Mouse (Mus musculus): ENCODE data around the gene Exoc7. TPM values are rescaled to one million over a fixed set of nuclear protein-coding genes. Genes with fewer than 3 reads are reported as not detected.

Gene Exoc7
- polyA plus RNA-seq, 1 experiment from 2014 or later, result 42.5 TPM

DNA sequence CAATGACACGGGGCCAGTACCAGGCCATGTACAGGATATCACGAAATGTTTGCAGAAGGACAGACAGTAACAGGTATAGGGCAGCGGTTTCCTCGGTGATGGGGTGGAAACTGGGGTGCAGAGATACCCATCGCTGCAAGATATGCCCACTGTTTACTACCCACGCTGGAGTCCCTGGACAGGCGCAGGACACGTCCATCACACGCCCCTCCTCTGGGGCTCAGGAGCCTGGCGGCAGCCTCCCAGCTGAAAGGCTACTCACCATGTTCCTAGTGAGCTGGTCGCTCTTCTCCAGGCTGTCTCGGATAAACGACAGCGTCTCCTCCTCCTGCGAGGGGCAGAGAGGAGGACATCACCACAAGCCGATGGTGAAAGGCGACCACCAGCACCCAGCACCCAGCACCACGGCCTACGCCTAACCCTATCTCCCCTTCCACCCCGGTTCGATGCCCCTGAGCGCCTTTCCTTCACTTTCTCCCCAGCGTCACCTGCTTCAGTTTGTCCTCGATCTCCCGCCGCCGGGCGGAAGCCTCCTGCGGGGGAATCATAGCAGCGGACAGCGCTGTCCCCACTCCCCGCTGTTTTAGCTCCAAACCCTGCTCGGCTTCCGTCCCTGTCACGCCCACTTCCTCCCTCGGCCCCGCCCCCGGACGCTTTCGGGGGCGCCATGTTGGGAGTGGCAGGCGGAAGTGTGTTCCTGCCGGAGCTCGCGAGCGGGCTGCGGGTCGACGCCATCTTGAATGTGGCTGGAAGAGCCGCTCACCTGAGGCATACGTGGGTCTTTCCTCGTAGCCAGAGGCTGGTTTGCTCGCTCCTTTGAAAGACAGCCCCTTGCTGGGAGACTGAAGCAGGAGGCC is 679 bp downstream of the Exoc7 start:
- H3K4me2 ChIP-seq, result peak overlapping the region; percentile 86
- no peak overlapping the region for H3K27ac ChIP-seq (ENCODE audit: low read depth, low read length)
- H3K27me3 ChIP-seq (ENCODE audit: control insufficient read depth, insufficient read depth, low read length), result no peaks in the 10 kb centered on the region
- WGBS (ENCODE audit: insufficient replicate concordance), result 2% methylated on average over 53 of the region's 53 CpGs
- H3K9ac ChIP-seq (ENCODE audit: low read depth, low read length), result peak overlapping the region; percentile 75
- H3K4me1 ChIP-seq (ENCODE audit: control insufficient read depth, insufficient read depth, low read length), result peaks cover 8% of the 10 kb centered on the region
- no peaks in the 10 kb centered on the region for H3K9me3 ChIP-seq (replicated peaks; ENCODE audit: control insufficient read depth, low read length)
- H3K4me3 ChIP-seq (ENCODE audit: low read depth, low read length), result peak overlapping the region; percentile 60
- ATAC-seq (replicated peaks; ENCODE audit: insufficient number of reproducible peaks, low FRiP score, low TSS enrichment), result peak; percentile 84
- peaks cover 17% of the 10 kb centered on the region for H3K36me3 ChIP-seq (ENCODE audit: control insufficient read depth, insufficient read depth, low read length)

DNA sequence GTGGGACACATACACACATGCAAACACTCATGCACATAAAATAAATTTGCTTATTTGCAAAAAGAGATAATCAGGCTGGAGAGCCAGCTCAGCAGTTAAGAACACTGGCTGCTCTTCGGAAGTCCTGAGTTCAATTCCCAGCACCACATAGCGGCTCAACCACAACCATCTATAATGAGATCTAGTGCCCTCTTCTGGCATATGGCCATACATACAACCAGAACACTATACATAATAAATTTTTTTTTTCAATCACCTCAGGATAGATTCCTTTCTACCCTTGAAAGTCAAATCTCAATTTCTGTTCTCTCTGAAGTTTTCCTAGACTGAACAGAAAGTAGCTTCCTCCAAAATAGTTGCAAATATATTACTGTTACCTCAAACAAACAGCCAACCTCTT is 1.6 kb downstream of the Exoc7 start:
- Histone ChIP-seq H3K27ac (ENCODE audit: low read depth, low read length) (no peak overlapping the region), H3K9ac (ENCODE audit: low read depth, low read length) (no peak overlapping the region), H3K4me1 (ENCODE audit: control insufficient read depth, insufficient read depth, low read length) (peaks cover 8% of the 10 kb centered on the region), H3K36me3 (ENCODE audit: control insufficient read depth, insufficient read depth, low read length) (peaks cover 24% of the 10 kb centered on the region), H3K9me3 (replicated peaks; ENCODE audit: control insufficient read depth, low read length) (no peaks in the 10 kb centered on the region), H3K4me3 (ENCODE audit: low read depth, low read length) (no peak overlapping the region; the same call in 1 of the 2 replicates), H3K4me2 (peak overlapping the region; percentile 86), H3K27me3 (ENCODE audit: control insufficient read depth, insufficient read depth, low read length) (no peaks in the 10 kb centered on the region)
- no peak for ATAC-seq (replicated peaks; ENCODE audit: insufficient number of reproducible peaks, low FRiP score, low TSS enrichment)
- whole genome bisulfite sequencing (ENCODE audit: insufficient replicate concordance), result 94% methylated on average over 2 of the region's 2 CpGs

DNA sequence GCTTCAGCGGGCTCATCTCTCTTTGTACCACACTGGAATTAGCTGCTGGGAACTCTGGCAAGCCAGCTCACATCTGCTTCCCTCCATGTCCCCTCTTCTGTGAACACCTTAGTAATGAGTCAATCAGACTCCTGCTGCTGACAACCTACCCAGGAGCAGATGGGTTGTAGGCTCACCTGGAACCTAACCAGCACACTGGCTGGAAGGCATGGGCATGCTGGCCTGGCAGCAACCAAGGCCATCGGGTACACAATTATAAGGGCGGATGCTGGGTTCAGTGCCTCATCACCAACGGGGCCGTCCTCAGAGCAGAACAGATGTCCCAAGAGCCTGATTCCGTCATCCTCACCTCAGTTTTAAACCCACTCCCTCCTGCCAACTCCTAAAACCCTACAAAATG is 8.4 kb downstream of the Exoc7 start:
- no peak overlapping the region for H3K4me3 ChIP-seq (ENCODE audit: low read depth, low read length)
- H3K36me3 ChIP-seq (ENCODE audit: control insufficient read depth, insufficient read depth, low read length), result peaks cover 31% of the 10 kb centered on the region
- no peak overlapping the region for H3K27ac ChIP-seq (ENCODE audit: low read depth, low read length)
- WGBS (ENCODE audit: insufficient replicate concordance), result 85% methylated on average over 6 of the region's 6 CpGs
- 0 out of 2 replicates have a peak, but pooled peaks cover 3% of the 10 kb centered on the region for H3K4me1 ChIP-seq (ENCODE audit: control insufficient read depth, insufficient read depth, low read length)
- H3K4me2 ChIP-seq, result no peak overlapping the region
- no peak overlapping the region for H3K9ac ChIP-seq (ENCODE audit: low read depth, low read length)
- H3K9me3 ChIP-seq (replicated peaks; ENCODE audit: control insufficient read depth, low read length), result no peaks in the 10 kb centered on the region
- ATAC-seq (replicated peaks; ENCODE audit: insufficient number of reproducible peaks, low FRiP score, low TSS enrichment), result no peak
- no peaks in the 10 kb centered on the region for H3K27me3 ChIP-seq (ENCODE audit: control insufficient read depth, insufficient read depth, low read length)

DNA sequence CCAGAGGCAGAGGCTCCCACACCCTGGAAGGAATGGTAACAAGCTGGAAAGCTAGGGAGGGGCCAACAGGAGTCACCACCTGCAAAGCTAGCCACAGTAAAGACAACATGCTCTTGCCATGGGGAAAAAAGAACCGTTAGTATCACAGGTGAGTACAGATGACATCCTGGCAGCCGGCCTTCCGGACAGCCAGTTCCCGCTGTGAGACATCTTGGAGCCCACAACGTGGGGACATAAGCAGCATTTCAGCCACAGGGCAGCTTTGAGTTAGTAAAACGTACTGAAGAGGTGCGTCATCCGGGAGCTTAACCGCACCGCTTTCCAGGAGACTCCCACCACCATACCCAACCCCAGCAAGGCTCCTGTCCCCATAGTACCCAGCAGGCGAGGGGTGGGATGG is 8.8 kb downstream of the Exoc7 start:
- H3K4me3 ChIP-seq (ENCODE audit: low read depth, low read length), result no peak overlapping the region
- no peaks in the 10 kb centered on the region for H3K9me3 ChIP-seq (replicated peaks; ENCODE audit: control insufficient read depth, low read length)
- no peak overlapping the region for H3K4me2 ChIP-seq
- H3K27ac ChIP-seq (ENCODE audit: low read depth, low read length), result no peak overlapping the region
- H3K36me3 ChIP-seq (ENCODE audit: control insufficient read depth, insufficient read depth, low read length), result peaks cover 28% of the 10 kb centered on the region
- no peaks in the 10 kb centered on the region for H3K27me3 ChIP-seq (ENCODE audit: control insufficient read depth, insufficient read depth, low read length)
- WGBS (ENCODE audit: insufficient replicate concordance), result 88% methylated on average over 11 of the region's 11 CpGs
- H3K9ac ChIP-seq (ENCODE audit: low read depth, low read length), result no peak overlapping the region
- no peak for ATAC-seq (replicated peaks; ENCODE audit: insufficient number of reproducible peaks, low FRiP score, low TSS enrichment)
- 0 out of 2 replicates have a peak, but pooled peaks cover 3% of the 10 kb centered on the region for H3K4me1 ChIP-seq (ENCODE audit: control insufficient read depth, insufficient read depth, low read length)

DNA sequence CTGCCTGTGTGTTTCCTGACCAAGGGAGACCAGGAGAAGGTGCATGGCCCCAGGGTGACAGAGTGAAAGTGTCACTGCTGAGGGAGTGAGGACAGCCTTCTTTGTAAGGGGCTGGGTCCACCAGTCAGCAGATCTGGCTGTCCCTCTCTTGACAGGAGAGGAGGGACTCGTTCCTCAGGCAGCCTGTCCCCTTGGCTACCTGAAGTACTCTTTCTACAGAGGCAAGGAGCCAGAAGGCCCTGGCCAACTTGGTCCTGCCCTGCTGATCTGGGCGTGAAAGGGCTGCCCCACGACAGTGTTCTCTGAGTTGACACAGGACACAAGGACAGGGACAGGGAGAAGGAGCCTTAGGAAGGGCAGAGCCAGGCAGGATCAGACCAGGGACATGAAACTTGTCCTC is 10.0 kb downstream of the Exoc7 start:
- no peaks in the 10 kb centered on the region for H3K9me3 ChIP-seq (replicated peaks; ENCODE audit: control insufficient read depth, low read length)
- ATAC-seq (replicated peaks; ENCODE audit: insufficient number of reproducible peaks, low FRiP score, low TSS enrichment), result no peak
- H3K36me3 ChIP-seq (ENCODE audit: control insufficient read depth, insufficient read depth, low read length), result peaks cover 22% of the 10 kb centered on the region
- H3K4me2 ChIP-seq, result no peak overlapping the region
- 0 out of 2 replicates have a peak, but pooled peaks cover 3% of the 10 kb centered on the region for H3K4me1 ChIP-seq (ENCODE audit: control insufficient read depth, insufficient read depth, low read length)
- H3K4me3 ChIP-seq (ENCODE audit: low read depth, low read length), result no peak overlapping the region
- 61% methylated on average over 3 of the region's 3 CpGs for WGBS (ENCODE audit: insufficient replicate concordance)
- H3K9ac ChIP-seq (ENCODE audit: low read depth, low read length), result no peak overlapping the region
- no peak overlapping the region for H3K27ac ChIP-seq (ENCODE audit: low read depth, low read length)
- no peaks in the 10 kb centered on the region for H3K27me3 ChIP-seq (ENCODE audit: control insufficient read depth, insufficient read depth, low read length)

DNA sequence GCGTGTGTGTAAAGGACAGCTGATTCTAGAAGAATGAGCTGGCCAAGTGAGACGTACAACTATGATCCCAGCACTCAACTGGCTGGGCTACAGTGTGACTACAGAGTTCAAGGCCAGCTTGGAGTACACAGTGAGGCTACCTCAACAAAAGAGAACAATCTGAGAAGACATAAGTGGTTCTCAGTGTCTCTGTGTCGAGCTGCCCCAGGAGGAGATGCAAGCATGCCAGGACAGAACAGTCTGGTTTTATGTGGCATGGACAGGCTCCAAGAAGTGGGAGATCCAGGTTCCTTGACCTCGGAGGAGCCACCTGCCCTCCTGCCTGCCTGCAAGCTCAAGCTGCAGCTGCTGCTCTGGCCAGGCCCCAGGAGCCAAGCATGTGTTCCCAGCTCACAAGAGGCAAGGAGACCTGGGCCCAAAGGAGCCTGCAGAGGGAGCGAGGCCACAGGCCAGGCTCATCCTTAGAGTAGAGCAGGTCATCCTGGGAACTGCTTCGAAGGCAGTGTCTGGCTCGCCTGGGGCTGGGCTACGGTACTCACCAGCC is 10.8 kb downstream of the Exoc7 start:
- H3K4me3 ChIP-seq (ENCODE audit: low read depth, low read length), result no peak overlapping the region
- H3K27me3 ChIP-seq (ENCODE audit: control insufficient read depth, insufficient read depth, low read length), result no peaks in the 10 kb centered on the region
- H3K36me3 ChIP-seq (ENCODE audit: control insufficient read depth, insufficient read depth, low read length), result peaks cover 20% of the 10 kb centered on the region
- no peaks in the 10 kb centered on the region for H3K9me3 ChIP-seq (replicated peaks; ENCODE audit: control insufficient read depth, low read length)
- no peak overlapping the region for H3K27ac ChIP-seq (ENCODE audit: low read depth, low read length)
- no peak for ATAC-seq (replicated peaks; ENCODE audit: insufficient number of reproducible peaks, low FRiP score, low TSS enrichment)
- no peak overlapping the region for H3K9ac ChIP-seq (ENCODE audit: low read depth, low read length)
- WGBS (ENCODE audit: insufficient replicate concordance), result 81% methylated on average over 8 of the region's 8 CpGs
- H3K4me1 ChIP-seq (ENCODE audit: control insufficient read depth, insufficient read depth, low read length), result 0 out of 2 replicates have a peak, but pooled peaks cover 3% of the 10 kb centered on the region
- no peak overlapping the region for H3K4me2 ChIP-seq

DNA sequence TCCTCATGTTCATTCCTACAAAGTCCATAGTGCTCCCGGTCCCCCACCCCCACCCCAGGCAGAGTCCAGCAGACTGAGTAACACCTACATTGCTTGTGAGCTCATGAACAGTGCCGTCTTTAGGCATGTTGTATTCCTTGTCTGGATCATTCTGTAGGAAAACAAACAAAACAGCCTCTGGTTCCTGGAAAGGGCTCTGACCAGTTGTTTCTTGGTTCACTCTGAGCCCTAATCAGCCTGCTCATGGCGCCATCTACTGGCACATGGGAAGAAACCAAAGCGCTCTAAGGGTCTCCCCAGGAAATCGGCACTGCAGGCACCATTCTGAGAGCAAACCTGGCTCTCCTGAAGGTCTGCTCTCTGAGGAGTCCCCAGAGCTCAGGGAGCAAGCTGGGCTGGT is 12.7 kb downstream of the Exoc7 start:
- Histone ChIP-seq H3K36me3 (ENCODE audit: control insufficient read depth, insufficient read depth, low read length) (peaks cover 12% of the 10 kb centered on the region), H3K9ac (ENCODE audit: low read depth, low read length) (no peak overlapping the region), H3K4me1 (ENCODE audit: control insufficient read depth, insufficient read depth, low read length) (peaks cover 10% of the 10 kb centered on the region; the same call in 1 of the 2 replicates), H3K27me3 (ENCODE audit: control insufficient read depth, insufficient read depth, low read length) (no peaks in the 10 kb centered on the region), H3K4me3 (ENCODE audit: low read depth, low read length) (no peak overlapping the region), H3K4me2 (no peak overlapping the region), H3K9me3 (replicated peaks; ENCODE audit: control insufficient read depth, low read length) (no peaks in the 10 kb centered on the region), H3K27ac (ENCODE audit: low read depth, low read length) (no peak overlapping the region)
- no peak for ATAC-seq (replicated peaks; ENCODE audit: insufficient number of reproducible peaks, low FRiP score, low TSS enrichment)
- WGBS (ENCODE audit: insufficient replicate concordance), result 30% methylated on average over 5 of the region's 5 CpGs

DNA sequence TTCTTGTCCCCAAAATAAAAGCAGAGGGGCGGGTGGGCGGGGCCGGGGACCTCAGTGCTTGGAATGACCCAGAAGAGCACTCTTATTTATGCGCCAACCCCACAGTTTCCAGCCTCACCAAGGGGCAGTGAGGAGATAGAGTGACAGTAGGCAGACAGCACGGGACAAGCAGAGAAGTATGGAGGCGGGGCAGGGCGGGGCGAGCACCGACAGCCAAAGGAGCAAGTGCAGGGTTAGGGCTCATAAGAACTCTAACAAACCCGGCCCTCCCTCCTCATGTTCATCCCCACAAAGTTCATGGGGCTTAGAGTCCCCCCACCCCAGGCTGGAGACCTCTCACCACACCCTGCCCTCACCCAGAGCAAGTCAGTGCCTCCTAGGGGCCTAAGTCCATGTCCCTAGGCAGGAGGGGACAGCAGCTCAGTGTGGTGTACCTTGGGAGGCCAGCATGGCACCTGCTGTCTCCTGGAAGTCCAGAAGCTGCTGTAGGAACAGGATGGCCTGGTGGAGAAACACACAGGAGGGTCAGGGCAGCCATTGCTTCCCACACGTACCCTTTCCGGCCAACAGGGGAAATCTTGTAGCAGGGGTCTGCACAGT is 13.4 kb downstream of the Exoc7 start:
- peaks cover 9% of the 10 kb centered on the region for H3K36me3 ChIP-seq (ENCODE audit: control insufficient read depth, insufficient read depth, low read length)

More for the DNA sequence above, 13.4 kb downstream of the Exoc7 start:
- no peaks in the 10 kb centered on the region for H3K9me3 ChIP-seq (replicated peaks; ENCODE audit: control insufficient read depth, low read length)
- no peaks in the 10 kb centered on the region for H3K27me3 ChIP-seq (ENCODE audit: control insufficient read depth, insufficient read depth, low read length)
- no peak for ATAC-seq (replicated peaks; ENCODE audit: insufficient number of reproducible peaks, low FRiP score, low TSS enrichment)
- no peak overlapping the region for H3K9ac ChIP-seq (ENCODE audit: low read depth, low read length)
- no peak overlapping the region for H3K27ac ChIP-seq (ENCODE audit: low read depth, low read length)
- no peak overlapping the region for H3K4me3 ChIP-seq (ENCODE audit: low read depth, low read length)
- peaks cover 10% of the 10 kb centered on the region; the same call in 1 of the 2 replicates for H3K4me1 ChIP-seq (ENCODE audit: control insufficient read depth, insufficient read depth, low read length)
- WGBS (ENCODE audit: insufficient replicate concordance), result 70% methylated on average over 12 of the region's 12 CpGs
- H3K4me2 ChIP-seq, result no peak overlapping the region

All from heart, embryonic 11.5 days (tissue).